Mouse (Mus musculus) left cerebral cortex, postnatal 14 days (tissue): ENCODE measurements around the gene Fryl. TPM values are rescaled to one million over a fixed set of nuclear protein-coding genes. Genes with fewer than 3 reads are reported as not detected.

Experiments
- DNase-seq, 2 experiments: peaks; one replicate each; pipeline ENCODE4 v3.0.0; 2021 to 2022; ENCODE audit warnings: low spot score in 2 of 2, mixed read lengths in 1 of 2
- intact Hi-C: fragments of 180-260 bp; cut with DNase I; formaldehyde crosslinking; loops from one replicate; pipeline ENCODE4 v1.15.1; 2025
- total RNA-seq, 2 experiments: library from RNA; stranded (reverse); gene quantifications; 2 replicates each; pipeline ENCODE4 v1.2.3; 2021

Fryl gene
- total RNA-seq, 2 experiments from 2014 or later: 48.3 to 49.7 TPM

- intact Hi-C loops: no loop called here
- DNase-seq: no peak
These were observed 53.9 kb downstream of the Fryl start for GRCm38 (mm10) chr5:73202498-73202897.

GRCm38 (mm10) chr5:73202077-73202476 lies 54.3 kb downstream of the Fryl start:
- intact Hi-C loops: no loop called here
- DNase-seq: no peak

GRCm38 (mm10) chr5:73200387-73201384 lies 55.7 kb downstream of the Fryl start:
- intact Hi-C loops: no loop called here
- DNase-seq: no peak

GRCm38 (mm10) chr5:73199586-73199985 lies 56.8 kb downstream of the Fryl start:
- intact Hi-C loops: no loop called here
- DNase-seq: no peak

GRCm38 (mm10) chr5:73198690-73199089 lies 57.7 kb downstream of the Fryl start:
- intact Hi-C loops: no loop called here
- DNase-seq: no peak

GRCm38 (mm10) chr5:73197796-73198195 lies 58.6 kb downstream of the Fryl start:
- intact Hi-C loops: no loop called here
- no peak for DNase-seq

GRCm38 (mm10) chr5:73194740-73195139 lies 61.7 kb downstream of the Fryl start:
- no peak for DNase-seq

GRCm38 (mm10) chr5:73194083-73194570 lies 62.3 kb downstream of the Fryl start:
- intact Hi-C loops: no loop called here
- no peak for DNase-seq

More at GRCm38 (mm10) chr5:73194740-73195139, 61.7 kb downstream of the Fryl start:
- intact Hi-C loops: no loop called here

- intact Hi-C loops: no loop called here
- no peak for DNase-seq
These were observed 62.8 kb downstream of the Fryl start for GRCm38 (mm10) chr5:73193627-73194026.

GRCm38 (mm10) chr5:73192870-73193576 lies 63.4 kb downstream of the Fryl start:
- intact Hi-C loops: no loop called here
- DNase-seq: no peak

- DNase-seq: no peak
These were observed 64.7 kb downstream of the Fryl start for GRCm38 (mm10) chr5:73191765-73192164.

GRCm38 (mm10) chr5:73190164-73190563 lies 66.3 kb downstream of the Fryl start:
- DNase-seq: no peak

More at GRCm38 (mm10) chr5:73191765-73192164, 64.7 kb downstream of the Fryl start:
- intact Hi-C loops: no loop called here

GRCm38 (mm10) chr5:73189443-73190160 lies 66.8 kb downstream of the Fryl start:
- DNase-seq: no peak
- intact Hi-C loops: no loop called here

More at GRCm38 (mm10) chr5:73190164-73190563, 66.3 kb downstream of the Fryl start:
- intact Hi-C loops: no loop called here

- DNase-seq: no peak
- intact Hi-C loops: no loop called here
These were observed 67.8 kb downstream of the Fryl start for GRCm38 (mm10) chr5:73188576-73188975.

- intact Hi-C loops: no loop called here
- no peak for DNase-seq
These were observed 68.3 kb downstream of the Fryl start for GRCm38 (mm10) chr5:73188164-73188563.

GRCm38 (mm10) chr5:73186912-73187311 lies 69.5 kb downstream of the Fryl start:
- no peak for DNase-seq
- intact Hi-C loops: no loop called here

- intact Hi-C loops: no loop called here
- no peak for DNase-seq
These were observed 71.0 kb downstream of the Fryl start for GRCm38 (mm10) chr5:73185424-73185823.

GRCm38 (mm10) chr5:73182701-73183447 lies 73.5 kb downstream of the Fryl start:
- DNase-seq: no peak
- intact Hi-C loops: no loop called here

- intact Hi-C loops: no loop called here
- no peak for DNase-seq
These were observed 74.2 kb downstream of the Fryl start for GRCm38 (mm10) chr5:73182191-73182590.
